Mouse (Mus musculus) retina, adult 2 months (tissue): ENCODE measurements around the gene Olfr538.
"Not testable (repeated sequence)": the region's sequence is repeated elsewhere in the genome, so short reads cannot be mapped to it uniquely, and the experiment has no call there.

Source experiments
- DNase-seq: peaks from one replicate; pipeline ENCODE4 v3.0.0-alpha.2; 2012; ENCODE audit warnings: low read depth, low spot score

Olfr538 gene

DNA sequence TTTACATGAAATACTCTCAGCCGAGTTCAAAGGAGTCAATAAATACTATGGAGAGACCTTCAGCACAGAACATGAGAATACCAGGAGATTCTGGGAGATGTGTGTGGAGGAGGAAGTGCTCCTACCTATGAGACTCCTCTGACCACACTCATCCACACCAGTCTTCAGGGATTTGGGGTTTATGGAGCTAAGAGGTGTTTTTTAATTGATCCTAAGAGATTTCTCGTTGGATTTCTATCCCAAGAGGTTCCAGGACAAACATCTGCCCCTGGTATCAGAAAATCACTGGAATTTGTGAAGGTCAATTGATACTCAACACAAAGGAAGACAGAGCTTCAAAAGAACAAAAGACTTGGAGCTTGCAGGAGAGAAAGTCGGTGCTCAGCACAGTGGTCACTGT, at the start of gene Olfr538:
Gene Olfr538, plus strand, starts transcription at position 301 of the 400 bp plus-strand sequence.
- no peak for DNase-seq

- DNase-seq = no peak
Observed at GRCm38 (mm10) chr7:140539746-140540145, 27.9 kb upstream of the Olfr538 start.

- DNase-seq = not testable (repeated sequence)
Observed at GRCm38 (mm10) chr7:140600969-140601368, 33.3 kb downstream of the Olfr538 start, which contains the start of gene Olfr46. TSS of gene Olfr46 (plus strand) at chr7:140601269.
